Mouse (Mus musculus) small intestine, adult 2 months (tissue): ENCODE data around the gene Zfp324.

Experiments used
- CTCF ChIP-seq: fragments of 200-500 bp; IDR thresholded peaks from 2 replicates; pipeline ENCODE4 v1.5.1; 2012; ENCODE audit warnings: low read depth, mild to moderate bottlenecking, control low read depth, inconsistent platforms, low read length, moderate library complexity, mixed read lengths; ENCODE audit not compliant: insufficient replicate concordance, insufficient read length; ENCODE audit errors: extremely low read depth
- POLR2A ChIP-seq: fragments of 200-500 bp; IDR thresholded peaks from 2 replicates; pipeline ENCODE4 v1.6.1; 2012; ENCODE audit warnings: low read depth, mild to moderate bottlenecking, control low read depth, inconsistent platforms, low read length, moderate library complexity

DNA sequence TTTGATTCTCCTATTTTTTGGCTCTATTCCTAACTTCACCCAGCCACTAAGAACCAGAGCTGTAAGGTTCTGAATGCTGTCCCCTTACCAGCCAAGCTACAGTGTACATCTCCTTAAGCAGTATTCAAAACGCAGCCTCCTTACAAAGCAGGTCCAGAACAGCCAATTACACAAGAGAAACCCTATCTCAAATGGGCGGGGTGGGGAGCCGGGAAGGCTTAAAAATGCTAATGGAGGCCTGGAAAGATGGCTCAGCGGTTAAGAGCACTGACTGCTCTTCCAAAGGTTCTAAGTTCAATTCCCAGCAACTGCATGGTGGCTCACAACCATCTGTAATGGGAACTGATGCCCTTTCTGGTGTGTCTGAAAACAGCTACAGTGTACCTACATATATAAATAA, 5.9 kb upstream of the Zfp324 start:
- TF ChIP-seq POLR2A: no peak
- TF ChIP-seq CTCF: no peak
